Mouse (Mus musculus): ENCODE results near the gene Btbd9.

The Btbd9 gene

GRCm38 (mm10) chr17:30481341-30481740 is 94.9 kb downstream of the Btbd9 start:
- DNase-seq (ENCODE audit: low read depth) = no peak

GRCm38 (mm10) chr17:30480381-30480780 is 95.9 kb downstream of the Btbd9 start:
- DNase-seq (ENCODE audit: low read depth) = no peak

DNA sequence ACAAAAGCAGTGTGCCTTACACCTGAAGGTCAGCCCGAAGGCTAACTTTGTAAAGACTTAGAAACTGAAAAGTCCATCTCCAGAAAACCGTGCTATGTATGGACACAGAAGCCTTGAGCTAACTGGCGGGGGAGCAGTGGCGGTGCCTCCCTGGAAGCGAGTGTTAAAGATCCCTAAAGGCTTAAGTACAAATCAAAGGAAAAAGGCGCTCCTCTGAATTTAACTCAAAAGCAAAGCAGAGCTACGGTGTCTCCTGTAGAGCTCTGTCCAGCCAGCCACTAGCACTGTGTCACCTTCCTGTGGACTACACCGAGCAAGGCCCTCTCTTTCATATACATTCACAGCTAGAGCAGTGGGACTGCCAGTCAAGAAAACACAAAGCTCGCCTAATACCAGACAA is 98.1 kb downstream of the Btbd9 start:
- no peak for DNase-seq (ENCODE audit: low read depth)

GRCm38 (mm10) chr17:30474561-30474960 is 101.7 kb downstream of the Btbd9 start:
- no peak for DNase-seq (ENCODE audit: low read depth)

DNA sequence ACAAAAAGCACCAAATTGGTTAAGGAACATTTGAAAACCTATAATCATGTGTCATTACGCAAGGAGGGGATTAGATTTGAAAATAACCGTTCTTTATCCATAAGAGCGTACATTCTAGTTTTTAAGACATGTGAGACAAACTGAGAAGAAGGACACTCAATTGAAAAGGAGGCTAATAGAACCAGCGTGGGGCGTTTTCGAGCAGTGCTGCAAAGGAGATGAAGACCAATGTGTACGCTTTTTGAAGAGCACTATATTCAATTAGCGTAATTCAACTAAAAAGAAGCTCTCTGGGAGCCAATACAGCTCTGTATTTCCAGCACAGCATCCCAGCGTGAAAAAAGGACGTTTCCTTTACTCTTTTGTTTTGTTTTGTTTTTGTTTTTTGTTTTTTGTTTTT is 103.5 kb downstream of the Btbd9 start:
- DNase-seq (ENCODE audit: low read depth) = no peak

DNA sequence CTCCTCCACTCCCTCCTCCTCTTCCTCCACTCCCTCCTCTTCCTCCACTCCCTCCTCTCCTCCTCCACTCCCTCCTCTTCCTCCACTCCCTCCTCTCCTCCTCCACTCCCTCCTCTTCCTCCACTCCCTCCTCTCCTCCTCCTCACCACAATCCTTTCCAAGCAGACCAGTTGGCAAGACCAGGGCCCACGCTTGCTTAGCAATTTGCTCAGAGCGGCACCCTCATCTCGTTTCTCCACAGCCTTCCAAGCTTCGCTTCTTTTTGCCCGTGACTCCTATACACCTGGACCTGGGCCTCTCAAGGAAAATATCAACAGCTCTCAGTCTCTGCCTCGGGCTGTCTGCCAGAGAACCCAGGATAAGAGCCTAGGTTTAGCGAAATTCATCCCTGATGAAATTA is 104.8 kb downstream of the Btbd9 start:
- no peak for DNase-seq (ENCODE audit: low read depth)

DNA sequence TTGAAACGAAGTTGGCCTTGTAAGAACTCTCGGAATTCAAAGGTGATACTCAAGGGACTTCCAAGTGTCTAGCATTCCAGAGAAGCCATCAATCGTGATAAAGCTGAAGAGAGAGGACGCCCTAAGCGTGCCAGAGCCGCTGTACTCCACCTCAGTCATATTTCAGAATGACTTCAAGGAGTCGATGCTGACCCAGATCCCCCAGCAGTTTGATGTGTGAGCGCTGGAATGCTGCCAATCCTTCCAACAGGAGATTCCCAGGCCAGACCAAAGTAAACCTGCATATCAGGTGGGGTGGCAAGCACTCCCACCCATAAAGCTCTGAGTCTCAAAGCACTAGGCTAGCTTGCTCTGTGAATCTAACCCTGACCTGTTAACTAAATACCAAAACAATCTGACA is 105.5 kb downstream of the Btbd9 start:
- DNase-seq (ENCODE audit: low read depth) = no peak

DNA sequence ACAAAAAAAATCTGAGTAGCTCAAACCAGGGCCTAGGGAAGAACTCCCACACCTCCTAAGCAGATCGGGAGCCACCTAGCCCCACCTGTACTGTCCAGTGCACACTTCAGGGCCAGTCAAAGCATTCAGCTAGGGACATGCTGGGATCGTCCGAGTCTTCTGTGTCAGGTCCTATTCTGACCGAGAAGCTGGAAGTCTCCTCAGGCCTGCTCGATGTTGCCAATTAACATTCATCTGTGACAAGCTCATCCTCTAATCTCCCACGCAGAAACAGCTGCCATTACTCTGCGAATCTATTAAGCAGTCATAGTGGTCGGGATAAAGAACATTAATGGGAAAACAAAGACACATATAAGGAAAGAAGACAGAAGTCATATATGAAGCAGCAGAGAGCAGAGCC is 106.0 kb downstream of the Btbd9 start:
- DNase-seq (ENCODE audit: low read depth) = no peak

- no peak for DNase-seq (ENCODE audit: low read depth)
Measured at GRCm38 (mm10) chr17:30469511-30470076, 106.7 kb downstream of the Btbd9 start.

GRCm38 (mm10) chr17:30468368-30468767 is 107.9 kb downstream of the Btbd9 start:
- no peak for DNase-seq (ENCODE audit: low read depth)

DNA sequence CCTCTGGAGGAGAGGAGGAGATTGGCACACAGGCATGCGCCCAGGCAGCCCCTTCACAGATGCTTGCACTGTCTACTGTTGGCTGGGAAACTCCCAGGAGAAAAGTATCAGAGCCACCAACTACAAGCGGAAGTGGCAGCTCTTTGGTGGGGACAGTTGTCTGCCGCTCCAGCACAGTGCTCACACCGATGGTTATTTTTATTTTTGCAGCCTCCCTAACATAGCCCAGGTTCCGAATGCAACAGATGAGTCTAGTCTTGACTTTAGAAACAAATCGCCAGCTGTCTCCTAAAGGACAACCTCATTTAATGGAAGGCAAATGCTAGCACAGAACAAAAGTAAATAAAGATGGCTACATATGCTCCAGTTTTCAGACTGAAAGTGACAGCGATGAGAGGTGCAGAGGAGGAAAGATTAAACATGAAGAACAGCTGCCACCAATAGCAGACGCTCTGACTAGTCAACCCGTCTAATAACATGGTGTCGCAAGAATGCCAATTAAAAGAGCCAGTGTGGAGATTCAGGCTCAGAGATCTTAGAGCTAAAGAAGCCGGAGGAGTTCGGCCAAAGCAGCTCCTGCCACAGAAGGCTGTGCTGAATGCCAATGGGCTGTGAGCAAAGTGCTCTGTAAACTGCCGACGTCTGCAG is 108.6 kb downstream of the Btbd9 start:
- no peak for DNase-seq (ENCODE audit: low read depth)

DNA sequence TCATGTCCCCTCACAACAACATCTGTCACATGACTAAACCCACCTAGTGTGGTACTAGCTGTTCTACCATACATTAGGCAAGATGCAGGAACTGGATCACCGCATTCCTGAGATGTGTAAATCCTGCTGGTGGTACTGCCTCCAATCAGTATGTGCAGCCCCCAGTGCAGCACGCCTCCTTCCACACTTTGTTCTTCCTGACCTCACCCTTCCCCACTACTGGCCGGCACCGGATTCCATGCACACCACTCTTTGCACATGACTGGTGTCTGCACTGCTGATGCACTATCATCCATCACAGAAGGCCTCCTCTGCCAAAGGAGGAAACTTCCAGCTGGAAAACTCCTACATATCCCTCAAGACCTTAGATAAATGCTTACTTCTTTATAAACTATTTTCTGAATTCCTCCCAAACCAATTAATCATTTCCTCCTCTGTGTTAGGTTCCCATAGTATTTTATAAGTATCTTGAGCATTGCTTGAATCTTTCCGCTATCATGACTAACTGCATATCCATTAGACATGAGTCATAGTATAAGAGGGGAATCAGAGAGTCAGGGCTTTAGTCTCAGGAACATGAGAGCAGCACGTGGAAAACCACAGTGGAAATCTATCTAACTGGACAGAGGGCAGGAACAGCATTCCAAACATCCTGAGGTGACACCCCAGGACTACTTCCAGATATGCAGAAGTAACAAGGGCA is 111.1 kb downstream of the Btbd9 start:
- DNase-seq (ENCODE audit: low read depth) = no peak

GRCm38 (mm10) chr17:30464240-30464745 is 112.0 kb downstream of the Btbd9 start:
- DNase-seq (ENCODE audit: low read depth) = no peak

DNA sequence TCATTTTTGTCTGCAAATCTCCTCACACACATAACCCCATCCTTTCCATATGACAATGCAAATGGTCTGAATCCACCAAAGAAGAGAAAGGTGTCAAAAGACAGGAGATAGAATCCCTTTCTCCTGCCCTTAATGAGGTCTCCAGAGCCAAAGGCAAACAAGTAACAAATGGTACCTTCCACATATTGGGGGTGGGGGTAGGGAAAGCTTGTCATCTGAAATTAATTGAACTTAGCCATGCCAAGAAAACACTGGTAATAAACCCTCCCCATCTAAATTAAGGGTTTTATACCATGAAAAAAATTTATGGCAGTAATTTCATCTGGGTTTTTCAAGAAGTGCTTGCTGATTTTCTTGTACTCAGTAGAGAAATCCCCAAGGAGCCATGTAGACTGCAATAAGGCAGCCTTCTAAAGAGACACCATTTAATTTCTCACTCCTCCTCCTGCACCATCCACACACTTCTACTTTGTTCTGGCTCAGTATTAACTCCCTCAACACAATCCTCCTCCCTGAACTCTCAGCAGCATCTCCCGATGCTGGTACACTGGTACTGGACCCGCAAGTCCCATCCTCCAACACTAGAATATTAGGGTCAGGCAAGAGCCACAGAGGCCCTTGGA is 115.5 kb downstream of the Btbd9 start:
- DNase-seq (ENCODE audit: low read depth) = no peak

GRCm38 (mm10) chr17:30459706-30460105 is 116.6 kb downstream of the Btbd9 start:
- no peak for DNase-seq (ENCODE audit: low read depth)

DNA sequence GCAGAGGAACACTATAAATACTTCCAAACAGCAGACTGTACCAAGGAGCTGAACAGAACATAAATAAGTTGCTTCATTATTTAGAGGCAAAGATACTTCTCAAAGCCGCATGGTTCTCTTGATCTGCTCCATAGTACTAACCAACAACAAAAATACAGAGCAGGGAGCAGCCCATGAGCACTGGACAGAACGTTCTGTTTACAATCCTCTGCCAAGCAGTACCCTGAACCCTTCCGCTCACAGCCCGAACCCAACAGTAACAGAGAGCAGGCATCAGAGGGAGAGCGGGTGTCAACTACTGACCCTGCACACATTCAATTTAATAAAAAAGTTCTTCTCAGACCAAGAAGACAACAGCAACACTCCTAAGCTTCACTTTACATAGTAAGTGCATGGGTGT is 117.4 kb downstream of the Btbd9 start:
- no peak for DNase-seq (ENCODE audit: low read depth)

GRCm38 (mm10) chr17:30458301-30458700 is 118.0 kb downstream of the Btbd9 start:
- DNase-seq (ENCODE audit: low read depth) = no peak

DNA sequence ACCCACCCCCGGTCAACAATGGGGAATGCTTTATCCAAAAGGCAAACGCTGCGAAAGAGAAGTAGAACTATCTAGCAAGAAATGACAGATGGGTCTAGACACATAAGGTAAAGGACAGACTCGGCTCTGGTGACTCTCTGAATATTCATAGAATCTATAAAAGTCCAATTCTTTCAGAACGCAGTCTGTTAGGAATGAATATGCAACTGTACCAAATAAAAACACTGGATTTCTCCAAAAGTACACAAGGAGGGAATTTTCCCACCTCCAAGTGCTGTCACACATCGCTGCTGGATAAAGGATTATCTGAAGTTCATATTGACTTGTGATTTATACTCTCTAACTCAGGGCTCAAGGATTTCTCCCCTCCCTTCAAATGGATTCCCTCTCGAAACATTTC is 118.8 kb downstream of the Btbd9 start:
- DNase-seq (ENCODE audit: low read depth) = no peak

DNA sequence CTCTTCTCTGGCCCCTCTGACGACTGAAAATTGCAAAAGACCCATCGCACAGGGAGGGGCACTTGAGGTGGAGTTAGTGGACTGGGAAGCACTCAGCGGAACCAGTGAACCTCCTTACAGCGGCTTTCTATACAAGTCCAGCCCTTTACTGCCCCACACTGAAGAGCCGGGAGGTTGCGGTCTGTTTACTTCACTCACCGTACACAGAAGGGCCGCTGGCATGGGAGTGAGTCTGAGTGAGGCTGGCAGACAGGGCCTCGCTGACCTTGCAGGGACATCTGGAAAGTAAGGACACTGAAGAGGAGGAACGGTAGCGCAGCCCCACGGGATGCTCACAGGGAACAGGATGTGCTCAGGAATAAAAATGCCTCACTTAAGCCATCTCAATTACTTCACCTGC is 120.0 kb downstream of the Btbd9 start:
- no peak for DNase-seq (ENCODE audit: low read depth)

DNA sequence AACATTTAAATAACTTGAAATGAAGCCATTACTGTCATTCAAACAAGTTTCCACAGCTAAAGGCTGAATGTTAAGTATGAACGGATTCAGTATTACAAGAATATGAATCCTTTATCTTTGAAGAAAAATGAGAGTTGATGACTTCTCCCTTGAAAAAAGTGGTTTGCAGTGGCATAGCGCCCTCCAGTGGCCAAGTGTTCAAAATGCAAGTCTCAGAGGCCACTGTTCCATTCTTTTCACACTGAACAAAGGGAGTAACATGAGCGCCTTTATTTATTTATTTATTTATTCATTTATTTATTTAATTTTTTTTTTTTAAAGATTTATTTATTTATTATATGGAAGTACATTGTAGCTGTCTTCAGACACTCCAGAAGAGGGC is 121.4 kb downstream of the Btbd9 start:
- DNase-seq (ENCODE audit: low read depth) = peak; percentile 46

- DNase-seq (ENCODE audit: low read depth) = no peak
Measured at GRCm38 (mm10) chr17:30454155-30454861, 122.0 kb downstream of the Btbd9 start.

GRCm38 (mm10) chr17:30453272-30453671 is 123.0 kb downstream of the Btbd9 start:
- no peak for DNase-seq (ENCODE audit: low read depth)
